Mouse (Mus musculus): Measurements from ENCODE around the gene Igfbp6. TPM values are rescaled to one million over a fixed set of nuclear protein-coding genes. Genes with fewer than 3 reads are reported as not detected.

Igfbp6 gene
- polyA plus RNA-seq, 1 experiment from 2014 or later: 18.2 TPM

DNA sequence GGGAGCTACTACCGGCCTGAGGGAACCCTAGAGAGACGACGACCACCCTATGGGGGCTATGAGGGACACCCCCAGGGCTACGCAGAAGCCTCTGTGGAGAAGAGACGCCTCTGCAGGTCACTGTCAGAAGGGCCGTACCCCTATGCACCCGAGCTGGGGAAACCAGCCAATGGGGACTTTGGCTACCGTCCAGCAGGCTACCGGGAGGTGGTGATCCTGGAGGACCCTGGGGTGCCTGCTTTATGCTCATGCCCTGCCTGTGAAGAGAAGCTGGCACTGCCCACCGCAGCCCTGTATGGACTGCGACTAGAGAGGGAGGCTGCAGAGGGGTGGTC lies 32.7 kb upstream of the Igfbp6 start:
- WGBS: 85% methylated on average over 11 of the region's 11 CpGs
- Histone ChIP-seq H3K4me1 (peaks cover 28% of the 10 kb centered on the region), H3K4me3 (replicated peaks) (no peak overlapping the region), H3K27ac (no peak overlapping the region), H3K27me3 (replicated peaks) (no peaks in the 10 kb centered on the region), H3K9ac (no peak overlapping the region), H3K9me3 (no peaks in the 10 kb centered on the region), H3K36me3 (peaks cover 60% of the 10 kb centered on the region), H3K4me2 (no peak overlapping the region)
- ATAC-seq (ENCODE audit: insufficient read depth, low FRiP score, low read depth): no peak

DNA sequence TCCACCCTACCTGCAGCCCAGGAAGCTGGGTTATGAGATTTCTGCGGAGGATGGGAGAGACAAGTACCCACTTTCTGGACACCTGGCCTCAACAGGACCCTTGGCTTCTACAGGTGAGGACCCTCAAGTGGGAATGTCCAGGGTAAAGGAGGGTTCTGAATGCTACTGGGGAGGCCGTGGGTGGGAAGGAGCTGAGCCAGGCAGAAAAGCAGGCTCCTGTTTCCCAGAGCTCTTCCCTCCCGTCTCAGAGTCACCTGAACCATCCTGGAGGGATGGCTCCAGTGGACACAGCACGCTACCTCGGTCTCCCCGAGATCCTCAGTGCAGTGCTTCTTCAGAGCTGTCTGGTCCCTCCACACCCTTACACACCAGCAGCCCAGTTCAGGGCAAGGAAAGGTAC lies 32.0 kb upstream of the Igfbp6 start:
- WGBS: 89% methylated on average over 6 of the region's 6 CpGs
- no peak for ATAC-seq (ENCODE audit: insufficient read depth, low FRiP score, low read depth)
- no peaks in the 10 kb centered on the region for H3K27me3 ChIP-seq (replicated peaks)
- H3K27ac ChIP-seq: no peak overlapping the region
- no peak overlapping the region for H3K4me3 ChIP-seq (replicated peaks)
- peaks cover 63% of the 10 kb centered on the region for H3K36me3 ChIP-seq
- peaks cover 27% of the 10 kb centered on the region for H3K4me1 ChIP-seq
- no peaks in the 10 kb centered on the region for H3K9me3 ChIP-seq
- H3K4me2 ChIP-seq: no peak overlapping the region
- H3K9ac ChIP-seq: no peak overlapping the region

DNA sequence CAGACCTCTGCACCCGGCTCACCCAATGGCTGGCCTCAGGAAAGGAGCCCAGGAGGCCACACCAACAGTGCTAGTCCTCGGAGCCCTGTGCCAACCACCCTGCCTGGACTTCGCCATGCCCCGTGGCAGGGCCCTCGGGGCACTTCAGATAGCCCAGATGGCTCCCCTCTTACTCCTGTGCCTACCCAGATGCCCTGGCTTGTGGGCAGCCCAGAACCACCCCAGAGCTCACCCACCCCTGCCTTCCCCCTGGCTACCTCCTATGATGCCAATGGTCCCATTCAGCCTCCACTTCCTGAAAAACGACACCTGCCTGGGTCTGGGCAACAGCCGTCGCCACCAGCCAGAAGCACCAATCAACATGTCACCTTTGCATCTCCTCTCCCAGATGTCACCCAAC lies 31.3 kb upstream of the Igfbp6 start:
- no peak for ATAC-seq (ENCODE audit: insufficient read depth, low FRiP score, low read depth)
- 78% methylated on average over 8 of the region's 8 CpGs for WGBS
- no peak overlapping the region for H3K4me2 ChIP-seq
- H3K27ac ChIP-seq: no peak overlapping the region
- no peaks in the 10 kb centered on the region for H3K9me3 ChIP-seq
- peaks cover 21% of the 10 kb centered on the region for H3K4me1 ChIP-seq
- H3K4me3 ChIP-seq (replicated peaks): no peak overlapping the region
- no peak overlapping the region for H3K9ac ChIP-seq
- H3K36me3 ChIP-seq: peaks cover 65% of the 10 kb centered on the region
- no peaks in the 10 kb centered on the region for H3K27me3 ChIP-seq (replicated peaks)

DNA sequence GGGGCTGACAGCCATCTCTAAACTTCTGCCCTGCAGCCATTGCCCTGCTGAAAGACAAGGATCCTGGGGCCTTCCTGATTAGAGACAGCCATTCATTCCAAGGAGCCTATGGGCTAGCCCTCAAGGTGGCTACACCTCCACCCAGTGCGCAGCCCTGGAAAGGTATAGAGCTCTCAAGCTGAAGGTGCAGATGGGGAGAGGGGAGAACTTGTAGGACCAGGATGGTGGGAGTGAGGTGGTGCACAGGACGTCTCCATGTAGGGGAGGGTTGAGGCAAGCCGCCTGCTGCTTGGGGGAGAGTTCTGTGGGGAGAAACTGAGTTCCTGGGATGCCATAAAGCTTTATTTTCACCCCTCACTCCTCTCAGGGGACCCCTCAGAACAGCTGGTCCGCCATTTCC lies 30.5 kb upstream of the Igfbp6 start:
- peaks cover 72% of the 10 kb centered on the region for H3K36me3 ChIP-seq

DNA sequence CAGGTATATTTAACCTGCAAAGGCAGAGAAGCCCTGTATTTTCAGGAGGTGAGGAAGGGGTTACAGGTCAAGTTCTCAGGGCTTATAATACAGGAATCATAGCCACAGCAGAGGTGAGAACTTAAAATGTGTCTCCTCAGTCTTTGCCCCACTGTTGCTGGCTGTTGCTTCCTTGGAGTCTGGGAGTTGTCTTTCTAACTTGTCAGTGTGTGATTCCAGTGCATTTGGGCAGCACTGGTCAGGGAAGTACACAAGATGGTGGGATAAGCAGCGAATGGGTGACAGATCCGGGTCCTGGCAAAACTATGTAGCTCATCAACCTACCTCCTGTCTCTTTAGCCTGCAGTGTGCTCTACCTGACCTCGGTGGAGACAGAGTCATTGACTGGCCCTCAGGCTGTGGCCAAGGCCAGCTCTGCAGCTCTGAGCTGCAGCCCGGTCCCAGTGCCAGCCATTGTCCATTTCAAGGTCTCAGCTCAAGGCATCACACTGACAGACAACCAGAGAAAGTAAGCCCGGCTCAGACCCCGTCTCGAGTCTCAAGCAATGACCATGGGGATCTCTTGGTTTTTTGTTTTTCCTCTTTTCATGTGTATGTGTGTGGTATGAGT lies 29.4 kb upstream of the Igfbp6 start:
- Histone ChIP-seq H3K9me3 (no peaks in the 10 kb centered on the region), H3K36me3 (peaks cover 70% of the 10 kb centered on the region), H3K27ac (no peak overlapping the region), H3K4me2 (no peak overlapping the region), H3K9ac (no peak overlapping the region), H3K4me1 (peaks cover 9% of the 10 kb centered on the region; the same call in 1 of the 2 replicates), H3K4me3 (replicated peaks) (no peak overlapping the region), H3K27me3 (replicated peaks) (no peaks in the 10 kb centered on the region)
- no peak for ATAC-seq (ENCODE audit: insufficient read depth, low FRiP score, low read depth)
- WGBS: 87% methylated on average over 7 of the region's 7 CpGs

More for the DNA sequence above, 30.5 kb upstream of the Igfbp6 start:
- H3K27me3 ChIP-seq (replicated peaks): no peaks in the 10 kb centered on the region
- H3K9ac ChIP-seq: no peak overlapping the region
- 77% methylated on average over 4 of the region's 4 CpGs for WGBS
- H3K4me1 ChIP-seq: peaks cover 18% of the 10 kb centered on the region
- H3K27ac ChIP-seq: no peak overlapping the region
- no peak for ATAC-seq (ENCODE audit: insufficient read depth, low FRiP score, low read depth)
- H3K4me2 ChIP-seq: no peak overlapping the region
- no peak overlapping the region for H3K4me3 ChIP-seq (replicated peaks)
- no peaks in the 10 kb centered on the region for H3K9me3 ChIP-seq

DNA sequence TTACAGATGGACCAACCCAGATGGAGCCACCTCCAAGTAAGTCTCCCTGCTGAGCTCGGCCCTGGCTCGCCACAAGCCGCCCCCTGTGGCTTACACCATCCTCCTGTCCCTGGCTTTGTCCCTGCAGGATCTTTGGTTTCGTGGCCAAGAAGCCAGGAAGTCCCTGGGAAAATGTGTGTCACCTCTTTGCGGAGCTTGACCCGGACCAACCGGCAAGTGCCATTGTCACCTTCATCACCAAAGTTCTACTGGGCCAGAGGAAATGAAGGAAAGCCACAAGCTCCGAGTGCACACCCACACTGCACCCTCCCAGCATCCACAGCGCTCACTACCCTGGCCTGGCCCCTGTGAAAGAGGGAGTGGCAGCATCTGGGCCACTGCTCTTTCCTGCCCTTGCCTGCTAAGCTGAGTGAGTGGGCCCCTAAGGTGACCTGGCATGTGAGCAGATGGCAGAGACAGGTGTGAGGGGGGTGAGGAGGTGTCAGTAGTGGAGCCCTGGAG lies 28.4 kb upstream of the Igfbp6 start:
- ATAC-seq (ENCODE audit: insufficient read depth, low FRiP score, low read depth): no peak
- H3K4me1 ChIP-seq: peaks cover 9% of the 10 kb centered on the region; the same call in 1 of the 2 replicates
- no peak overlapping the region for H3K27ac ChIP-seq
- no peak overlapping the region for H3K4me3 ChIP-seq (replicated peaks)
- peaks cover 60% of the 10 kb centered on the region for H3K36me3 ChIP-seq
- no peaks in the 10 kb centered on the region for H3K27me3 ChIP-seq (replicated peaks)
- WGBS: 68% methylated on average over 9 of the region's 9 CpGs
- no peak overlapping the region for H3K9ac ChIP-seq
- no peak overlapping the region for H3K4me2 ChIP-seq
- H3K9me3 ChIP-seq: no peaks in the 10 kb centered on the region

DNA sequence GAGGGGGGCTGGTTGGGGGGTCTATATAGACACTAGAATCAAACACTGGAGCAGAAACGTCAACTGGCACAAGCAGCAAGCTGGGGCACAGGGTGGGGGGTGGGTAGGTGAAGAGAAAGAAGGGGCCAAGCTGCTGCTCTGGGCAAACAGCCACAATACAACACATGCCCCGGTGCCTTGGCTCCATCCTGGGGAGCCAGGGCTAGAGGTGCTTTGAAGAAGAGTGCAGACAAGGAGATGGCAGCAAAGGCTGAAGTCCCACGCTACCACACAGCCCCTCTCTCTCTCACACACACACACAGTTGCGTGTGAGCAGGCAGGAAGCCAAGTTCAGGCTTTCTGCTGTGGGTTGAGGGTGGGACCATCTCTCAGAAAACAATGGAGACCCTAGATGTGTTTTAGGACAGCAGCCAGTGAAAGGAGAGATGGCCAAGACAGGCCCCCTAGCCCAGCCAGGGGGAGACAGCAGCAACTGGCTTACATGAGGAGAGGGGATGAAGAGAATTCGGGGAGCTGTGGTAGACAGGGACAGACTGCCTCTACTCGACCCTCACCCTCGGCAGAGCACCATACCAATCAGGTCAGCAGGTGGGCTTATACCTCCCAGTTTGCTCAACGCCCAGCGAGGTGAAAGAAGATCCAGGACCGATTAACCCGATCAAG lies 27.3 kb upstream of the Igfbp6 start:
- peaks cover 60% of the 10 kb centered on the region for H3K36me3 ChIP-seq
- H3K4me2 ChIP-seq: no peak overlapping the region
- no peak overlapping the region for H3K9ac ChIP-seq
- peak overlapping the region; percentile 12; the same call in 1 of the 2 replicates for H3K27ac ChIP-seq
- 65% methylated on average over 11 of the region's 11 CpGs for WGBS
- H3K9me3 ChIP-seq: no peaks in the 10 kb centered on the region
- H3K27me3 ChIP-seq (replicated peaks): no peaks in the 10 kb centered on the region
- peaks cover 9% of the 10 kb centered on the region; the same call in 1 of the 2 replicates for H3K4me1 ChIP-seq
- no peak overlapping the region for H3K4me3 ChIP-seq (replicated peaks)
- no peak for ATAC-seq (ENCODE audit: insufficient read depth, low FRiP score, low read depth)

DNA sequence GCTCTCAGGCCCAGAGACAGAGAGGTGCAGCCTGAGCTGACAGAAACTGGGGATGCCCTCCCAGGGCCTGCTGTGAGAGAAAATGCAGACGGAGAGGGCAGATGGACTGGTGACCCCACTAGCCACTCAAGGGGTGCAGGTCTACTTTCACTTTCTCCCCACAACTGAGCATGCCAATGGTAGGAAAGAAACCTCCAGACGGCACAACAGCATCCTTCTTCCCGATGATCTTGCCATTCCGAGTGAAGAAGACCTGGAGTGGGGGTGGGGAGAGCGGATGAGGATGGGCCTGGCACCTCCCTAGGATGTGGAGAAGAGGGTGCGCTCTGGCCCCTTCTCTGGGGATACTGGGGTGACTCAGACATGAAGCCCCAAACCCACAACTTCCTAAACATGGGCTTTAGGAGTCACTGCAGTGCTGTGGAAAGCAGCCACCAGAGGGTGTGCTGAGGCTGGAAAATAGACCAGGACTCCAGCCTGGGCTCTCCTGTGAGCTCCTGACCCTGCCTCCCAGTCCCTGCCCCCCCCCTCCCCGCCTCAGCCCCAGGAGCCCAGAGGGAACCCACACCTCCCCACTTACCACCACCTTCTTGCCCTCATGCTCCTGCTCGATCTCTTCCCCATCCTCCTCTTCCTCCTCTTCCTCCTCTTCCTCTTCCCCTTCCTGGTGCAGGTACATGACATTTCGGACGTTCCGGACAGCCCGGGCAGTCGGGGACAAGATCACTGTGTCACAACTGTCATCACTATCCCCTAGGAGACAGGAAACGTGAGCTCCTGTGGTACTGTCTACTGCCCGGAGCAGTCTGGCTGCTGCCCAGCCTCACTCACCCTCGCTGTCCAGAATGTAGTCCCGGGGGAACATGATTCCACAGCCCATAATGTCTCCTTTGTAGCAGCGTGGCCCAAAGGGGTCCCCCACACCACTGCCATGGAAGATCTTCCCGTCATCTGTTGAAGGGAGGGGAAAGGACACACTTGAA lies 26.4 kb upstream of the Igfbp6 start:
- H3K4me2 ChIP-seq: no peak overlapping the region
- peaks cover 9% of the 10 kb centered on the region; the same call in 1 of the 2 replicates for H3K4me1 ChIP-seq
- WGBS: 75% methylated on average over 19 of the region's 19 CpGs
- no peaks in the 10 kb centered on the region for H3K27me3 ChIP-seq (replicated peaks)
- no peak overlapping the region for H3K9ac ChIP-seq
- H3K36me3 ChIP-seq: peaks cover 56% of the 10 kb centered on the region
- no peaks in the 10 kb centered on the region for H3K9me3 ChIP-seq
- ATAC-seq (ENCODE audit: insufficient read depth, low FRiP score, low read depth): 0 out of 2 replicates have a peak, but pooled peaks have one; percentile 15
- no peak overlapping the region for H3K4me3 ChIP-seq (replicated peaks)
- peak overlapping the region; percentile 12; the same call in 1 of the 2 replicates for H3K27ac ChIP-seq

DNA sequence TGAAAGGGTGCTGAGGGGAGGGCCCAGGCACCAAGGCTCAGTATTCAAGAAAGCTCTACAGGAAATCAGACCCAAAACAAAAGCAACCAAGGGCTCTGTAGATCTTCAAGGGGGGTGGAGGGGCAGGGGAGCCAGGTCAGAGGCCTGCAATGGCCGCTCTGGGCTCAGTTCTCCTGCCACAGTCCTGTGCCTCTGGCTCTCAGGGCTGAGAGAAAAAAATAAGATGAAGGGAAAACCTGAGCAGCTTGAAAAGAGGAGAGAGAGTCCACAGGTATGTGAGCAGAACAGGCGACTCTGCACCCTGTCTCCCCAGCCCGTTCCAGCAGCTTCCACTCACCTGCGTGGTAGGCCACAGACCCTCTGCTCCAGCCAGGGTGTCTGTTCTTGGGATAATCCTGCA lies 25.6 kb upstream of the Igfbp6 start:
- WGBS: 86% methylated on average over 4 of the region's 4 CpGs
- H3K4me3 ChIP-seq (replicated peaks): no peak overlapping the region
- H3K9ac ChIP-seq: no peak overlapping the region
- peaks cover 48% of the 10 kb centered on the region for H3K36me3 ChIP-seq
- ATAC-seq (ENCODE audit: insufficient read depth, low FRiP score, low read depth): no peak
- no peaks in the 10 kb centered on the region for H3K27me3 ChIP-seq (replicated peaks)
- H3K4me1 ChIP-seq: peaks cover 9% of the 10 kb centered on the region; the same call in 1 of the 2 replicates
- H3K9me3 ChIP-seq: no peaks in the 10 kb centered on the region
- no peak overlapping the region for H3K27ac ChIP-seq
- H3K4me2 ChIP-seq: no peak overlapping the region

DNA sequence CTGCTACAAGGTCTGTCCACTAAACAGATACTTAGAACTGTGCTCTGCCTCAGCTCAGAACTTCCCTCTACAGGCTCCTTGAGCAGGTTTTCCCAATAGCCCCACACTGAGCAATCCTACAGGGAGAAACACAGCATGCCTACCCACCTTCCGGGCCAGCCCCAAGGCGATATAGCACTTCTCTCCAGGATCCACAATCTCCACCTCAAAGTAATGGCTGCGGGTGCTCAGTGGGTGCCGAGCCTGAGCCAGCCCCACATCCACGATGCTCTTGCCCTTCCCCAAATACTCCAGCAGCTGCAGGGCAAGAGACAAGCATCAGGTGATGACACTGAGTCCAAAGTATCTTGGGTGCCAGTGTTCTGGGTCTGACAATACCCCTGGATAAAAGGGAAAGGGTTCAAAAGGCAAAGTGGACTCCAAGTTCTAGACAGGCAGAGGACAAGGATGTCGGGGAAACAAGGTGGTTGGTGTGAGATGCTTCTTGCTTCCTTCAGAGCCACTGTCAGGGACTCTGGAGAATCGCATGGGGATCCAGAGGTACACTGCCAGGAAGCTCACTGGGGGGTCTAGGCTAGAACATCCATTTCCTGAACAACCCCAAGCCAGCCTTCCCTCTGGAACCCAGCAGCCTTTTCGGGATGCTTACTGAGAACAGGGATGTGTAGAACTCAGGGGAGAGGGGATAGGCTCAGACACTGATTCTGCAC lies 24.9 kb upstream of the Igfbp6 start:
- Histone ChIP-seq H3K9me3 (no peaks in the 10 kb centered on the region), H3K27me3 (replicated peaks) (no peaks in the 10 kb centered on the region), H3K4me2 (no peak overlapping the region), H3K4me1 (peaks cover 9% of the 10 kb centered on the region; the same call in 1 of the 2 replicates), H3K36me3 (peaks cover 46% of the 10 kb centered on the region), H3K9ac (no peak overlapping the region), H3K27ac (no peak overlapping the region), H3K4me3 (replicated peaks) (no peak overlapping the region)
- 76% methylated on average over 8 of the region's 8 CpGs for WGBS
- ATAC-seq (ENCODE audit: insufficient read depth, low FRiP score, low read depth): no peak

DNA sequence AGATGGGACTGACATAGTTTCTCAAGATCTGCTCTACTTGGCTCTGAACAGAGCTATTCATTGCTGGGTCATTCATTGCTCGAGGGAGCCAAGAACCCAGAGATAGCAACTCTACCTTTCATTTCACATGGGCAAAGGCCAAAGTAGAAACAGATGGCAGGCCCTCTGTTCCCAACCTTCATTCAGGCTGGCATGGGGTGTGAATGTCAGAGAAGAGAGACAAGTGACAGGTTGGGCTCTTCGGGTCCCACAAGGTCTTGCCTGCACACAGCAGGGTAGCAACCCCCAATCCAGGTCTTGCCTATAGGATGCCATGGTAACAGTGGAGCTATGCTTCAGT lies 24.4 kb upstream of the Igfbp6 start:
- H3K27me3 ChIP-seq (replicated peaks): no peaks in the 10 kb centered on the region
- no peak overlapping the region for H3K4me2 ChIP-seq
- peaks cover 9% of the 10 kb centered on the region; the same call in 1 of the 2 replicates for H3K4me1 ChIP-seq
- no peak overlapping the region for H3K9ac ChIP-seq
- H3K36me3 ChIP-seq: peaks cover 46% of the 10 kb centered on the region
- 60% methylated on average over 2 of the region's 2 CpGs for WGBS
- no peak overlapping the region for H3K4me3 ChIP-seq (replicated peaks)
- no peak overlapping the region for H3K27ac ChIP-seq
- ATAC-seq (ENCODE audit: insufficient read depth, low FRiP score, low read depth): no peak
- H3K9me3 ChIP-seq: no peaks in the 10 kb centered on the region
